Mouse (Mus musculus) cerebellum, adult 2 months (tissue): ENCODE results near the gene Znrf4.

Experiments used
- CTCF ChIP-seq: fragments of 200-500 bp; IDR thresholded peaks from 2 replicates; pipeline ENCODE4 v1.5.1; 2011; ENCODE audit warnings: low read depth, mild to moderate bottlenecking, control low read depth, low read length, moderate library complexity, borderline replicate concordance; ENCODE audit not compliant: insufficient read depth
- POLR2A ChIP-seq: fragments of 200-500 bp; IDR thresholded peaks from 2 replicates; pipeline ENCODE4 v1.6.1; 2011; ENCODE audit warnings: low read length, control low read depth, borderline replicate concordance; ENCODE audit not compliant: insufficient read depth

- TF ChIP-seq POLR2A (no peak), CTCF (no peak)
Observed at GRCm38 (mm10) chr17:56475584-56476401, 36.4 kb downstream of the Znrf4 start.
